Mouse (Mus musculus) embryo, embryonic 11.5 days (tissue): Measurements from ENCODE around the gene Cenpf.
A peak's percentile ranks its signal among the peaks of the same experiment; 100 is the strongest.

Experiments
- DNase-seq: peaks from one replicate; pipeline ENCODE4 v3.0.0-alpha.2; 2012; ENCODE audit warnings: low read depth, low spot score

Gene Cenpf

DNA sequence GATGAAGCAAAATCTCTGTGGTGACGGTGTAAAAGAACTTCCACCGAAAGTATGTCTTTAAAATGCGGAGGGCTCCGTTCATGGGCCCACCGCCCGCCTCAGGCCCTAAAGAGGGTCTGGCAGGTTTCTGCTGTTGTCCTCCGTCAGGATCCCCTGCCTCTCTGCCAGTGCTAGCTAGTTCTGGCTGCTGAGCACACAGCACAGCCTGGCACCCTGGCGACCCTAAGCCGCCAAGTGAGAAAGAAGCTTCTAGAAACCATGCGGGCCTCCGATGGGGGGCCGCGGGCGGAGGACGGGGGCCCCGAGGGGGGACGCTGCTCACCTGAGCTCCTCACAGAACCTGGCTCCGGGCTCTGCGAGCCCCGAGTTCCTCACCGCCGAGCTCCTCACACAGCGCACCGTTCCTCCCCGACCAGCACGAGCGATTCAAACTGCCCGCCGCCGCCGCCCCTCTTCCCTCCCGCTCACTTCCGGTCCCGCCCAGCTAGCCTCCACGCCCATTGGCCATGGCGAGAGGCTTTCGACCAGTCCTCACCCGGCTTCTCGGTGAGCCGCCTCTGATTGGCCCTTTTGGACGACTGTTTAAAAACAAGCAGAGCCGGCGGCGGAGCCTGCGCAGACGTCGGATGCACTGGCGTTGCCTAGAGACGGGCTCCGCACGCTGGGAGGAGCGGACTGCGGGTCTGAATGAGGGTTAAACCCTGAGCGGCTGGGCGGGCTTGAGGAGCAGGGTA lies at the start of gene Cenpf:
Gene Cenpf (minus strand): TSS at position 433 of the 734 bp plus-strand sequence.
- DNase-seq = peak; percentile 98

DNA sequence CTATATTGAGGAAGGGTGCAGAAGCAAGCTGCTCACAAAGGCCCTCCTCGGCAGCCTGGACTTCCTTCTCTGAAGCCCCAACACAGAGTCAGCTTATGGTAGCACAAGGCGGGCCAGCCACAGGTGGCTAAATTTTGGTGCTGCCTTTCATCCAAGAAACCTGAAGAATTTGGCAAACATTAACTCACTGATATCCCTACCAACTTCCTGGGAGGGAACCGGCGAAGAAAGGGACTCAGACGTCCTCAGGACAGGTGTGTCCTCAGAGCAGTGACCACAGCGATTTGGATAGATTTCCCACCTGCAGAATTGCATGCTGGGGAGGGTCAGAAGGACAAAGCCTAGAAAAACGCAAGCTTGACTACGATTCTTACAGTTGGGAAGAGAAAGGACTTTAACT lies 44.3 kb upstream of the Cenpf start:
- DNase-seq = no peak

DNA sequence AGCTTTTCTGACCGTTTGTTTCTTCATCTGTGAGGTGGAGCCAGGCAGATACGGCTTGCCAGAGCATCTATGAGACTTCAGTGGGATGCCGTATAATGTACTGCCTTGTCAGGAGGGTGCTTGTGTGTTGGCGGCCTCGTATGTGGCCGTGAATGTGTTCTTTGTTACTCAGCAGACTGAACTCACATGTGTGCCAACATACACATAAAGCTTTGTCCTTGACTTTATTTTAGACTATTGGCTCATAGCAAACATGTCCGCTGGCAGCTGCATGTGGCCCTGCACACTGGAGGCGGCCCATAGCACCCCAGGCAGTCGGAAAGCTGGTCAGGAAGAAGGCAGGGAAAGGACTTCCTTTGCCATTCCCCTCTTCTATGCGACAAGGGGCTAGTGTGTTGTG lies 43.8 kb upstream of the Cenpf start:
- no peak for DNase-seq

DNA sequence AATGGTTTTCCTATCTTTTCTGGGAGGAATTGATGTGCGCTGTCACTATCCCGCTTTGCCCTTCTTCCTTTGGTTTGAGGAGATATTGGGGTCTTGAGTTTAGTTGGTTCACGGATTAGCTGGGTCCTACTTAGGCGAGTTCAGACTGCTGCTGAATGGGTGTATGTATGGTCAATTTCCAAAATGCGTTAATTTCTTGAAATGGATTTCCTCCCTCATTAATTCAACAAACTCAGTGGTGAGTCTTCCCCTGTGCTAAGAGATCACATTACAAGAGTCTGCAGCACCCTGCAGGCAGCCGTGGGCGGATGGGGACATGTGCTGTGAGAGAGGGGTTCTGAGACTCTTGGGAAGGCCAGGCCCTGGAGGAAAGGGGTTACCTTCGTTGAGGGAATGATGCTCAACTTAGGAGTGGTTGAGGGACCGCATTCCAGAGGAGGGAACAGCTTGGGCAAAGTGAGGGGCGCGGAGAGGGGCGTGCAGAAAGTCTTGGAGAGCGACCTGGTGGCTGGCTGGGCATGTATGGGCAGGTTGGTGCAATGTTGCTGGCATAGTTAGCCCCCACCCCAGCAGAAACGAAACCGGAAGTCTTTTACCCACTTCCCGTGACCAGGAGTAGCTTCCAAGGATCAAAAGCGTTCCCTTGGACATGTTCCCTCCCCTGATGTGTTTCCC lies 41.4 kb upstream of the Cenpf start:
- no peak for DNase-seq

DNA sequence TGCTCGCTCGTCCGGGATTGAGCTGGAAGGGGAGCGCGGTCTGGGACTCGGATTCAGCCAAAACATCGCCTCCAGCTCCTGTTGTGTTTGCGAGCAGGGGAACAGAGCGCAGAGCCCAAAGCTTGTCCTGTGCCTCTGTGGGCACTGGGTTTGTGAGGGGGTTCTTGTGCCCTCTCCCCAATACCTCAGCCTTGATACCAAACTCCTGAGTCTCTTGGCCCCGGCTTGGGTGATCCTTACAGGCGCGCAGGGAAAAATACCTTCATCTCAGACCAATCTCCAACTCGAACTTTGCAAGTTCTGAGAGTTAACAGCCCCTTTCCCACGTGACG lies 40.9 kb upstream of the Cenpf start:
- no peak for DNase-seq

DNA sequence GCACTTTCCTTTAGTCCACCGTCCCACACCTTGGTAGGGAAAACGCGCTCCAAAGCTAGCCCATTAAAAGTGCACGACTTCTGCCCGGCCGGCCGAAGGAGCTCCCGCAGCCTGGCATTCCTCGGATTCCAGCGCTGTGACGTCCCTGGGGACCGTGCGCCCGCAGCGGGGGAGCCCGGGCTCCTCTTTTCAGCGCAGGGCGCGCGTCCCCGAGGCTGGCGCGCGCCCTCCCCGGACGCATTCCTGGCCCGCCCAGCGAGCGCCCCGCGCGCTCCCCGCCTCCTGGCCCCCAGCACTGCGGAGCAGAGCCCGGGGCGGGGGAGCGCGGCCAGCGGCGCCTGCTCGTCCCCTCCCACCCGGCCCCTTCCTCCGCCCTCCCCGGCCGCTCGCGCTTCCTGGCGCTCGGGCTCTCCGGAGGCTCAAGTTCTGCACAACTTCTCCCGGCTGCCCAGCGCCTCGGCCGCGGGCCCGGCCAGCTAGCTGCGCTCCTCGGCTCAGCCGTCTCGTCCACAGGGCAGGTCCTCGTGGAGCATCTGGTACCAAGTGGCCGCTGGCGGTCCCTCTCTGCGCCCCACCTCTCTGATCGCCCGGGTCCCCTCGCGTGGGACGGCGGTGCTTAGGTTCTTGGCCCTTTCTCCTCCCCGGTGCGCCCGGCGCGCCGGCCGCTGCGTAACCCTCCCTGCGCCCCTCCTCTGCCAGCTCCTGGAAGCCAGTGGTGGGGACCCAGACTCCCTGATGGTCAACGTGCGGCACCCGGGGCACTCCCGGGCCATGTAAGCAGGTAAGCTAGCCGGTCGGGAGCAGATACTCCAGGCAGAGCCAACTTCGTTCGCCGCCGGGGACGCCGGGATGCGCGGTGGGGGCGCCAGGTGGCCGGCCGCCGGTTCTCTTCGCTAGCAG lies 40.2 kb upstream of the Cenpf start, which contains the start of gene Ptpn14:
Gene Ptpn14 (plus strand): TSS at position 385 of the 900 bp plus-strand sequence.
- peak; percentile 81 for DNase-seq

DNA sequence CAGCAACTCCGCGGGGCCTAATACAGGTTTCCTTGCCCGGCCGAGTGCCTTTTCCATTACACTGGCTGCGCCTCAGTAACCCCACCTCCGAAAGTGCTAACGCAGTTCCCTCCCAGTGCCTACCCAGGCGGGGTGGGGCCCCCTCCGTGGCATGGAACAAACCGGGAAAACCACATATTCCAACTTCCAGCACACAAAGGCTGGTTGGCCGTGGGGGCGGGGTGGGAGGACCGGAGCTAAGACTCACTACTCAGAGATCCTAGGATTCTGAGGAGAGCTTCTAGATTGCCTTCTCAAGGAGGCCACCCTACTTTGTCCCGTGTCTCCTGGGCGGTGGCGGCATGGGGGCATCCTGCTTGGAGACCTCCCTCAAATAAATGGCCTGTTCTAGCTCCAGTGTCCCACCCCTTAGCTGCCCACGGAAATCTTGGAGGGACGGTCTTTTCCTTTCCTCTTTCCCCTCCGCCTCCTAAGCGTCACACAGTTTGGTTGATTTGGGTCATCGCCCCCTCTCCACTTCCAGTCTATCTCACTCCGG lies 39.5 kb upstream of the Cenpf start:
- DNase-seq = peak; percentile 46

DNA sequence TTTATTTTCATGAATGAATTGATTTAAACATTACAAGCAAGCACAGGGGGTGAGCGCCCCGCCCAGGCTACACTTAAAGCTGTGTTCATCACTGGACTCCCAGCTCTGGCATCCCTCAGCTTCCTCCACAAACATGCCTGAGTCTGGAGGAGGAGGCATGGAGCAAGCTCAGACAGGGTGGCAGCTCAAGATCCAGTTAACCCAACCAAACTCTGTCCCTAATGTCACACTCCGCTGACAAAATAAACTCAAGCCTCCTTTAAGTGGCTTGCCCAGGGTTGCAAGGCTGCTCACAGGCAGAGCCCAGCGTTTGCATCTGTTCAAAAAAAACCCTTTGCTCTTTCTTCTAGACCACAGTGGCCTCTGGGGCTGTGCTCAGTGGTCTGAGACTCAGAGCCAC lies 38.2 kb upstream of the Cenpf start:
- no peak for DNase-seq

DNA sequence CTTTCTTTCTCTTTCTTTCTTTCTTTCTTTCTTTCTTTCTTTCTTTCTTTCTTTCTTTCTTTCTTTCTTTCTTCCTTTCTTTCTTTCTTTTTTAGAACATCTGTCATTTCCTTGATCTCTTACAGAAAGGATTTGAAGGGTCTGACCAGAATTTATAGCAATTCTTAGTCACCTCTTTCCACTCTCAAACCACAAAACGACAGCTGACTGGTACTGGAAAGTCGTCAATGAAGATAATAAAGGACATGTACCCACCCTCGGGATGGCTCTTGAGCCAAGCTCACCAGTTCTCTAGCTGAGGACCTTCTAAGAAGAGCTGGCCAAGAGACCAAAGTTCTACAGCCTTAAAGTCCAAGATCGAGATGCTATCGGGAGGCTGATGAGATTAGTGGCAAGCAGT lies 30.7 kb upstream of the Cenpf start:
- DNase-seq = no peak

DNA sequence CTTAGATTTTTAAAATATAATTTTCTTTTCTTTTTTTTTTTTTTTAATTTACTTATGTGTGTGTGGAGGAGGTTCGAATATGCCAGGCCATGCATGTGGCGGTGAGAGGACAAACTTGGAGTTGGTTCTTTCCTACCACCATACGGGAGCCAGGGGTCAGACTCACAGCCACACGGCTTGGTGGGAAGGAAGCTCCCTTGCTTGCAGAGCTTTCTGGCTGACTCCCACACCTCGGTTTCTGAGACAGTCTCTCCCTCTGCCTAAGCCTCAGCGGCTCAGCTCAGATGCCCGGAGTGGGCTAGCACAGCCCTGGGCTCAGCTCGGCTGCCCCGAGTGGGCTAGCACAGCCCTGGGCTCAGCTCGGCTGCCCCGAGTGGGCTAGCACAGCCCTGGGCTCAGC lies 29.7 kb upstream of the Cenpf start:
- DNase-seq = no peak

DNA sequence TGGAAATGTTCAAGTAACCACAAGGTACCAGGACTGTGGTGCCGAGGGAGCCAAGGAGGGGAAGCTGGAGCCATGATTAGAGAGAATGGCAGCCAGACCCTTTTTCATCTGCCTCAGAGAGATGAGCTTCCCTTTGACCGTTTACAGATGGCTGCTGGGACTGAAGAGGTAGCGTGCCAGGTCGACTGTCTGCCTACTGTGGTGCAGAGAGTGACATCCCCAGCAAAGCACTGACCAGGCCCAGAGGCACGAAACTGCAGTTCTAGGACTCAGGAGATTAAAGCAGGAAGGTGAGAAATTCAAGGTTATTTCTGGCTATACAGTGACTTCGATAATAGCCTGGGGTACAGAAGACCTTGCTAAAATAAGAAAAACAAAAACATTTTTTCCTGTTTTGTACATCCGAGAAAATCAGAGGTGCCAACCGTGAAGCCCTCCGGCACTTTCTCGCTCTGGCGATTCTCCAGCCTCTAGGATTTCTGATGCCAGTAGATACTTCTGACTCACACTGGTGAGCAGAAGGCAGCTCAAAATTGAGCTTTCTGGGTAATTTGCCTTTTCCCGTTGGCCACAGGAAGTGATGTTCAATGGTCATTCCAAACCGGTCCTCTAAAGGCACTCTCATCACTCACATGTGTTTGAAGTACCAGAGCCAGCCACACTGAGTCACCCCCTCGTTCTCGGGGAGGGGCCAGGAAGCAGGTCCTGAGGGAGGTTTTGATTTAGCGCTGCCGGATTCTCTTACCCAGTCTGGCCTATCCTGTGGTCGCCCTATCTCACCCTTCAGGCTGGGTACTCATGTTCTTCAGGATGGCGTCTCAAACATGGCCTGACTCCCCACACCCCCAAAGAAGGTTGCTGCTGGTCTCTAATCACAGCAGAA lies 28.3 kb upstream of the Cenpf start:
- no peak for DNase-seq

DNA sequence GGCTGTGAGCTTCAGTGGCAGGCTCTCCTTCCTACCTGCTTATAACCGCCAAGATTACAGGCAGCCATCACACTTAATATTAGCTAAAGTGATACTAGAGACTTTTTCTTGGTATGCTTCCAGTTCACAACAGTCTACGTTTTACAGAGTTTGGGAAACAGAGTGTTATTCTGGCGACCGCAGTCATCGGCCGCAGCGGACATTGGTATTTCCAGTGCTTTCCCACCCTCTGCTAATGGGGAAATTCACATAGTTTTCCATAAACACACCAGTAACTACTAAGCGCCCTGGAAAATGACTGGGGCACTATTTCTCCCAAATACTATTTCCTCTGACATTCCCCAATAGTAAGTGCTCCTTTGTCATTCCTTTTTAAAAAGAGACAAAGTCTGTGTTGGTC lies 21.1 kb upstream of the Cenpf start:
- no peak for DNase-seq

DNA sequence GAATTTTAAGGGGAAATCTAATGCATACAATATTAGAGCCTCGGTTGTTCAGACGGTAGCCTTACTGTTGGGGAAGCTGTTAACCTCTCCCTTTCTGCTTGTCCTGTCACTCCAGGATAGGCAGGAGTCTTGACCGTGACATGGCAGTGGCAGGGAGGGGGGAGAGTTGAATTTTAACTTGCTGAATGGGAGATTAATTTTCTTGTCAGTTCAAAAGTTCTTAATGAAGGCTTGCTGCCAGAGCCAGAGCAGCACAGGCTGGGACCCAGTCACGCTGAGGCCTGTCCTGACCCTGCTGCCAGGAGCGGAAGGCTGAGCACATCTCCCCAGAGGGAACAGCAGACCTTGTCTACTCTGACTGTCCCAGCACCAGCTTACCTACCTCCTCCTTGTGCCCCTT lies 19.5 kb upstream of the Cenpf start:
- no peak for DNase-seq

DNA sequence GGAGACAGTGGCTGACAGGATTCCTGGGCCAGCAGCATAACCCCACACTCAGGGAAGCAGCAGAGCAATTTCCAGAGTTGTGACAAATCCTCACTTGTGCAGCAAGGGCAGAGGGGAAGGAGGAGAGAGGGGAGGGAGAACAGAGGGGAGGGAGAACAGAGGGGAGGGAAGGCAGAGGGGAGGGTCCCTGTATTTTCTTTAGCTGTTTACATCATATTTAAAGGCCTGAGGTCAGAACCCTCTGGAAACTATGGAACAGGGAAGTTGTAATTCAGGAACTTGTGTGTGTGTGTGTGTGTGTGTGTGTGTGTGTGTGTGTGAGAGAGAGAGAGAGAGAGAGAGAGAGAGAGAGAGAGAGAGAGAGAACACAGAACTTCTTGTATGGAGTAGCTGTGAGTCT lies 19.1 kb upstream of the Cenpf start:
- no peak for DNase-seq

DNA sequence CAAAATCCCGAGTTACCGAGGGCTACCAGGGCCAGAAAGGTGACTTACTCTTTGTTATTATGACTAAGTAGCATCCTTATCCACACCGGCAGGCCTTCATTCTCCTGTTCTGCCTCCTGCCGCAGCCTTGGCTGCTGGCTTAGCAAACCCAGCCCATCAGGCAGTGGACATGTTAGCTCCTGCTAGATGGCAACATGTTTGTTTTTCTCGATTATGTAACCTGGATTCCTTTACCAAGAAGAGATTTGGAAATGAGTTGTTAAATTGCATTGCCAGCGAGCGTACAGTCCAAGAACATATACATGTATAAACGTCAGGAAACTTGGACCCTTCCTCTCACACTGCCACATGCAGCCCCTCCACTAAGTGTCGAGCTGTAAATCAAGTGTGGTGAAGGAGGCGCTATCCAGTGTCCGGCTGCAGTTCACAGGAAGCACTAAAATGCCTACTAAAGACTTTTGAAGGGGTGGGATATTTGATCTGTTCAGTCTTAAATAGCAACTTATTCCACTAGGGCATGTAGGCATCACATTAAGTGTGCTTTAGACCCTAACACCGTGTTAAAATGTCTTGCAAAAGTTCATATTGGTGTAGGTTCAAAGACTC lies 18.3 kb upstream of the Cenpf start:
- DNase-seq = no peak

DNA sequence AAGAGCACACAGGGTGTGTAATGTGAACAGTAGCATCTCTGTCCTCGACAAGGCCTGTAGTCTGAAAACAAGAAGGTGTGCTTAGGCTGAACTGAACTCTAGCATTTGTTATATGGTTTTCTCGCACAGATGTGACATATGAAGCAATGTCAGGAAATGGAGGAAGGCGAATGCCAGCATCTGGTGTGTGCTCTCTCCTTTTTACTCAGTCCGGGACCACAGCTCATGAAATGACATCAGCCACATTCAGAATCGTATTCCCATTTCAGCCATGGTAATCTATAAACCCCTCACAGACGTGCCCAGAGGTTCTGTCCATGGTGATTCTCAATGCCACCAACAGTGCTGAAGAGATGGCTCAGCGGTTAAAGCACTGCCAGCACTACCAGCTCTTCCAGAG lies 15.7 kb upstream of the Cenpf start:
- no peak for DNase-seq

DNA sequence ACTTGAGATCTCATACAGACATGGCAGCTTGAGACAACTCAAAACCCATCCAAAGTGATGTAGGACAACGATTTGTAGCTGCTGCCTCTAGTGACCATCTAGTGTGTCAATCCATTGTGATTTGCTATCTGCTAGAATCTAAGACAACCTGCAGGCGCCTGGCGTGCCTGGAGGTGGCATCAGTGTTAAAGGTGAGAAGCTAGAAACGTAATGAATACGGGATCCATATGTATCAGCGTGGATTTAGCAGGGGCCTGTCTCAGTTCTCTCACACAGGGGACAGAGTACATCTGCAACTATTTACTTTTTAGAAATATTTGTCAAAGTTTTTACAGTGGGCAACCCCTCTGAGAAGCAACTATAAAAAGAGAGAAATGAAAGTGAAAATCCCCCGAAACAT lies 15.3 kb upstream of the Cenpf start:
- no peak for DNase-seq

DNA sequence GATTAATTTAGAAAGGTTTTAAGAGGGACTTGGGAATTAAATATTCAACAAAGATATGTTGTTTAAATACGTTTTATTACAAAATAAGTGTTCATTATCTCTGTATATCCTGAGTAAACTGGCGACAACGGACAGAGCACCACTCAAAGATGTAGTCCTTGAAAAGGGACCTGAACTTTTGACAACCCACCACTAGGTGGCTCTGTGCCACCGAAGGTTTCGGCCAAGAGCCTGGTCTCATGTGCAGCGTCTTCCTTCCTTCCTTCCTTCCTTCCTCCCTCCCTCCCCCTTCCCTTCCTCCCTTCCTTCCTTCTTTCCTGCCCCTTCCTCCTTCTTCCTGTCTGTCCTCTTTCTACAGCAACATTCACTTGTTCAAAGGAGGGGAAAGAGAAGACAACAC lies 13.1 kb upstream of the Cenpf start:
- peak; percentile 64 for DNase-seq

DNA sequence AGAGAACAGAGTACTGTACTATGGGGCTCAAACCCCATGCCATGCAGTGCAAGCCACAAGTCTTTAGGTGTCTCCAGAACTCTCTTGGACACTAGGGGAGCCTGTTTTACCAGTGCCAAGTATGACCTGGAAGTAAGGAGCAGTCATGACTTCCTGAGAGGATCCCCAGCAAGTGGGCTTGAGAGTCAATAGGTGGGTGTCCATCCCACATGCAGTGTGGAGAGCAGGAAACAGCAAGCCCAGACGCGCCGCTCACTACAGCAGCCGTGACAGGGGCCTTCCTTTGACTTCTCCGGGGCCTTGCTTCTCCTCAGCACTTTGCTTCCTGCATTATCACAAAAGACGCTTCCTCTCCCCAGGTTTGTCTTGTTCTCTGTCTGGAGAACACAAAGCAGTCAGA lies 12.3 kb upstream of the Cenpf start:
- DNase-seq = no peak

DNA sequence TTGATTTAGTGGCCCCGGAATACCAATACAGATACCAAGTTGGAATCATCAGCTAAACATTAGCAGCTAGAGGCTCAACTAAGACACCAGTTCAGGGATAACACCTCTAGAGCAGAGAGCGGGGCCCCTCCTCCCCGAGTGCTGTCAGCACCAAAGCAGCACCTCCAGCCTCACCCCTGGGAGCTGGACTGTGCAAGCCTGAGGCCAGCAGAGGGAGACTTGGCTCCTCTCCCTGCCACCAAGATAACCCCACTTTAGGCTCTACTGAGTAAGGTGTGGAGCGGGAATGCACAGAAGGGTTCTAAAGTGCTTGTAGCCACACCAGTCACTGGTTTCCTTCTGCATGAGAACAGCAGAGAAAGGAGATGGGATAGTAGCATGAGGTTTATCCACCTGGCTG lies 10.5 kb upstream of the Cenpf start:
- no peak for DNase-seq

DNA sequence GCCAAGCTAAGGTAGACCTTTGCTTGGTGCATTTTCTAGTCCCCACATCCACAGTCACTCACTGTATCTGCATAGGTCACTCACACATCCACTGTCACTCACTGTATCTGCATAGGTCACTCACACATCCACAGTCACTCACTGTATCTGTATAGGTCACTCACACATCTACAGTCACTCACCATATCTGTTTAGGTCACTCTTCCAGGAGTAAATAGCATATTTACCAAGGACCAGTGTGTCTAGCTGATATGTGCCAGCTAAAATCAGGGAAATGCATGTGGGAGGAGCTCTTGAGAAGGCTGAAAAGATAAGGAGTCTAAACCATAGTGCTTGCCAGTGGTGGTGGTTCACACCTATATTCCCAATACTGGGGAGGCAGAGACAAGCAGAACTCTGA lies 7.4 kb upstream of the Cenpf start:
- no peak for DNase-seq
